ENCODE assay signal across 8 mouse cellular contexts in genomic region chr7:140908634-140909107, GRCm38 (mm10). TPM values are rescaled to one million over a fixed set of nuclear protein-coding genes. Genes with fewer than 3 reads are reported as not detected.
DNase-seq lines count a peak whose midpoint lies in the region; TF ChIP-seq lines count a peak whose summit lies in the region.

No protein-coding gene starts in this region.

- peak; percentile 80 for TF ChIP-seq CTCF in cortical plate, adult 2 months (IDR thresholded peaks at IDR 0.05; ENCODE audit: extremely low read depth, insufficient read depth, low read length)

- TF ChIP-seq POLR2A in cortical plate, adult 2 months (IDR thresholded peaks at IDR 0.05; ENCODE audit: extremely low read depth, insufficient read depth, low read length), result no peak

- DNase-seq in adrenal gland, adult 18-20 months (ENCODE audit: low spot score in 2 of 2), result peak; percentile 82 to 83
- peak; percentile 72 for DNase-seq in gastrocnemius, postnatal 14 days
- peak; percentile 87 for DNase-seq in induced T-regulatory cell, adult 2 months (ENCODE audit: low read depth)
- DNase-seq in left cerebral cortex, postnatal 36 days (ENCODE audit: low spot score in 2 of 2), result peak; percentile 56 to 72
- DNase-seq in mesoderm, embryonic 11.5 days (ENCODE audit: low read depth, low spot score), result peak; percentile 90
- peak; percentile 62 for DNase-seq in right cerebral cortex, postnatal 14 days
- peak; percentile 64 to 83 for DNase-seq in urinary bladder, postnatal 4 days (ENCODE audit: low spot score in 2 of 2)

- peak overlapping the region; percentile 13 for H3K4me3 ChIP-seq in cortical plate, adult 2 months (ENCODE audit: insufficient read depth, low read length)

- 0 out of 2 replicates have a peak, but pooled peaks cover 1% of the 10 kb centered on the region for H3K4me1 ChIP-seq in cortical plate, adult 2 months (ENCODE audit: control insufficient read depth, insufficient read depth, low read length)

- H3K27ac ChIP-seq in cortical plate, adult 2 months (ENCODE audit: insufficient read depth, low read length), result no peak overlapping the region

- intact Hi-C loops in gastrocnemius, postnatal 14 days (cut with DNase I; ENCODE audit: low total_unique reads), result no loop called here
- intact Hi-C loops in left cerebral cortex, postnatal 36 days (cut with DNase I), result loop anchor here (1.0 to 5.0 kb wide), 2 partner anchors 140 to 269 kb away; no protein-coding TSS in a partner anchor

RNA-seq across cellular contexts. Expression of gene Cox8b, which starts 8.4 kb away (rescaled TPM):
- total RNA-seq in adrenal gland, adult 18-20 months (2021), result 1,000 to 10,000 TPM; 1,018 to 1,993 TPM
- 1.2 and 1.3 TPM in 2 replicates for polyA plus RNA-seq in cortical plate, adult 2 months (2012; rRNA removed)
- total RNA-seq in gastrocnemius, postnatal 14 days (2021), result 1,000 to 10,000 TPM; 1,269 to 1,458 TPM
- not detected for total RNA-seq in left cerebral cortex, postnatal 36 days (2021)

RNA-seq across cellular contexts. Expression of gene Nlrp6, which starts 12.0 kb away (rescaled TPM):
- 1 to 10 TPM in 1 of 2 experiments, under 1 TPM in 1; 0.96 to 1.5 TPM for total RNA-seq in adrenal gland, adult 18-20 months (2021)
- polyA plus RNA-seq in cortical plate, adult 2 months (2012; rRNA removed), result 0.44 and 0.54 TPM in 2 replicates
- not detected for total RNA-seq in gastrocnemius, postnatal 14 days (2021)
- total RNA-seq in left cerebral cortex, postnatal 36 days (2021), result under 1 TPM; 0.47 to 0.54 TPM

RNA-seq across cellular contexts. Expression of gene Sirt3, which starts 26.6 kb away (rescaled TPM):
- total RNA-seq in adrenal gland, adult 18-20 months (2021), result 10 to 100 TPM; 28.6 to 45.7 TPM
- 153 and 158 TPM in 2 replicates for polyA plus RNA-seq in cortical plate, adult 2 months (2012; rRNA removed)
- 10 to 100 TPM; 19.5 to 24.7 TPM for total RNA-seq in gastrocnemius, postnatal 14 days (2021)
- 10 to 100 TPM; 73.1 to 78.5 TPM for total RNA-seq in left cerebral cortex, postnatal 36 days (2021)

RNA-seq across cellular contexts. Expression of gene Psmd13, which starts 26.9 kb away (rescaled TPM):
- total RNA-seq in adrenal gland, adult 18-20 months (2021), result 100 to 1,000 TPM; 100 to 116 TPM
- 96.6 and 103 TPM in 2 replicates for polyA plus RNA-seq in cortical plate, adult 2 months (2012; rRNA removed)
- total RNA-seq in gastrocnemius, postnatal 14 days (2021), result 10 to 100 TPM; 93.5 to 94.2 TPM
- 100 to 1,000 TPM; 106 to 113 TPM for total RNA-seq in left cerebral cortex, postnatal 36 days (2021)

RNA-seq across cellular contexts. Expression of gene Pgghg, which starts 32.5 kb away (rescaled TPM):
- total RNA-seq in adrenal gland, adult 18-20 months (2021), result 10 to 100 TPM; 30.4 to 32.3 TPM
- polyA plus RNA-seq in cortical plate, adult 2 months (2012; rRNA removed), result 8.0 and 8.5 TPM in 2 replicates
- 1 to 10 TPM; 6.7 to 6.9 TPM for total RNA-seq in gastrocnemius, postnatal 14 days (2021)
- 1 to 10 TPM; 3.3 to 5.8 TPM for total RNA-seq in left cerebral cortex, postnatal 36 days (2021)

Comparison
In these comparisons a context has a peak if more than half of its experiments do, and no peak if none do; other contexts are left out.
1. RNA of gene Cox8b, which starts 8.4 kb away (total RNA-seq): 1,018 to 1,993 TPM in adrenal gland, adult 18-20 months and 1,269 to 1,458 TPM in gastrocnemius, postnatal 14 days; not detected in left cerebral cortex, postnatal 36 days; every median in the first group is over 100 times any median in the second.
2. Peak in every context shown above with its lines, with median percentiles within 50 percentile points of each other: DNase-seq.